Mouse (Mus musculus) bone marrow, adult 2 months (tissue): ENCODE measurements around the gene Memo1. TPM values are rescaled to one million over a fixed set of nuclear protein-coding genes. Genes with fewer than 3 reads are reported as not detected.
"Not testable (repeated sequence)": the region's sequence is repeated elsewhere in the genome, so short reads cannot be mapped to it uniquely, and the experiment has no call there.

Source experiments
- H3K27ac ChIP-seq: fragments of 200-500 bp; 2 replicates; pipeline ENCODE4 v1.5.1; 2012; ENCODE audit warnings: low read depth, mild to moderate bottlenecking, control low read depth, inconsistent platforms, low read length; ENCODE audit not compliant: control insufficient read depth, poor library complexity, insufficient read depth
- H3K4me1 ChIP-seq: fragments of 200-500 bp; 2 replicates; pipeline ENCODE4 v1.6.1; 2011; ENCODE audit warnings: low read length; ENCODE audit not compliant: control insufficient read depth, insufficient read depth
- H3K4me3 ChIP-seq: fragments of 200-500 bp; replicated peaks from 2 replicates; pipeline ENCODE3; 2011; ENCODE audit warnings: mild to moderate bottlenecking, low read depth, low read length, control low read depth; ENCODE audit not compliant: control insufficient read depth
- CTCF ChIP-seq: fragments of 200-500 bp; IDR thresholded peaks from 2 replicates; pipeline ENCODE4 v1.5.1; 2011; ENCODE audit warnings: low read length, control low read depth; ENCODE audit not compliant: control insufficient read depth, insufficient read depth
- POLR2A ChIP-seq: fragments of 200-500 bp; IDR thresholded peaks from 2 replicates; pipeline ENCODE4 v1.6.1; 2011; ENCODE audit warnings: low read depth, mild to moderate bottlenecking, control low read depth, low read length, borderline replicate concordance; ENCODE audit not compliant: control insufficient read depth
- WGBS: fragments of 180-500 bp; shearing (Covaris S2); methylation state at CpG from one replicate; pipeline ENCODE4 v1.1.7; 2018; 5-methylcytosine and 5-hydroxymethylcytosine counted together
- polyA plus RNA-seq: library from polyadenylated mRNA; stranded (reverse); fragments of >200 nt; gene quantifications from 2 replicates; pipeline ENCODE4 v1.2.4, GENCODE M21; 2011; ENCODE audit warnings: low replicate concordance; ENCODE audit not compliant: missing spikeins, insufficient read depth, insufficient read length

Gene Memo1
- polyA plus RNA-seq = 65.0 and 101 TPM in 2 replicates

- TF ChIP-seq CTCF (no peak), POLR2A (peak; percentile 59; the same call in 1 of the 2 replicates)
- 2% methylated on average over 70 of the region's 110 CpGs for WGBS
- H3K4me1 ChIP-seq = peaks cover 2% of the 10 kb centered on the region
- peak within 1 kb of the TSS; percentile 98 for H3K27ac ChIP-seq
- peak within 1 kb of the TSS; percentile 86 for H3K4me3 ChIP-seq
These were observed at the start of gene Memo1 for GRCm38 (mm10) chr17:74295026-74295970. TSS of gene Memo1 (minus strand) at chr17:74295521.

GRCm38 (mm10) chr17:74341151-74341550 is 45.8 kb upstream of the Memo1 start:
- Histone ChIP-seq H3K4me3 (no peak overlapping the region), H3K4me1 (peaks cover 5% of the 10 kb centered on the region), H3K27ac (no peak overlapping the region)
- 58% methylated on average over 5 of the region's 5 CpGs for WGBS
- no peak for TF ChIP-seq POLR2A

- TF ChIP-seq POLR2A (peak; percentile 67; the same call in 1 of the 2 replicates), CTCF (no peak)
- Histone ChIP-seq H3K4me1 (peaks cover 5% of the 10 kb centered on the region), H3K27ac (peak within 1 kb of the TSS; percentile 99), H3K4me3 (peak within 1 kb of the TSS; percentile 87)
- 1% methylated on average over 86 of the region's 90 CpGs for whole genome bisulfite sequencing
These were observed 43.9 kb upstream of the Memo1 start, which contains the start of gene Spast for GRCm38 (mm10) chr17:74338937-74339804. TSS of gene Spast (plus strand) at chr17:74338987.

GRCm38 (mm10) chr17:74338225-74338931 is 43.1 kb upstream of the Memo1 start:
- peak overlapping the region; percentile 99 for H3K27ac ChIP-seq
- TF ChIP-seq CTCF (no peak), POLR2A (peak; percentile 33; the same call in 1 of the 2 replicates)
- under 1% methylated on average over 50 of the region's 50 CpGs for WGBS
- peaks cover 5% of the 10 kb centered on the region for H3K4me1 ChIP-seq
- H3K4me3 ChIP-seq = peak overlapping the region; percentile 87

- Histone ChIP-seq H3K4me1 (no peaks in the 10 kb centered on the region), H3K27ac (no peak overlapping the region), H3K4me3 (no peak overlapping the region)
- no peak for TF ChIP-seq CTCF
- TF ChIP-seq POLR2A = no peak
- WGBS = 78% methylated on average over 9 of the region's 9 CpGs
These were observed 35.8 kb upstream of the Memo1 start for GRCm38 (mm10) chr17:74331049-74331676.

GRCm38 (mm10) chr17:74328146-74328545 is 32.8 kb upstream of the Memo1 start:
- H3K4me1 ChIP-seq, H3K27ac ChIP-seq, H3K4me3 ChIP-seq: not testable (repeated sequence)
- TF ChIP-seq CTCF = peak; percentile 61
- WGBS = 52% methylated on average over 2 of the region's 2 CpGs

GRCm38 (mm10) chr17:74327195-74327594 is 31.9 kb upstream of the Memo1 start:
- not testable (repeated sequence) for H3K27ac ChIP-seq, H3K4me3 ChIP-seq, H3K4me1 ChIP-seq
- WGBS = 84% methylated on average over 7 of the region's 7 CpGs
